Comparison of ENCODE assay signal across 9 mouse cellular contexts in the genomic region with DNA sequence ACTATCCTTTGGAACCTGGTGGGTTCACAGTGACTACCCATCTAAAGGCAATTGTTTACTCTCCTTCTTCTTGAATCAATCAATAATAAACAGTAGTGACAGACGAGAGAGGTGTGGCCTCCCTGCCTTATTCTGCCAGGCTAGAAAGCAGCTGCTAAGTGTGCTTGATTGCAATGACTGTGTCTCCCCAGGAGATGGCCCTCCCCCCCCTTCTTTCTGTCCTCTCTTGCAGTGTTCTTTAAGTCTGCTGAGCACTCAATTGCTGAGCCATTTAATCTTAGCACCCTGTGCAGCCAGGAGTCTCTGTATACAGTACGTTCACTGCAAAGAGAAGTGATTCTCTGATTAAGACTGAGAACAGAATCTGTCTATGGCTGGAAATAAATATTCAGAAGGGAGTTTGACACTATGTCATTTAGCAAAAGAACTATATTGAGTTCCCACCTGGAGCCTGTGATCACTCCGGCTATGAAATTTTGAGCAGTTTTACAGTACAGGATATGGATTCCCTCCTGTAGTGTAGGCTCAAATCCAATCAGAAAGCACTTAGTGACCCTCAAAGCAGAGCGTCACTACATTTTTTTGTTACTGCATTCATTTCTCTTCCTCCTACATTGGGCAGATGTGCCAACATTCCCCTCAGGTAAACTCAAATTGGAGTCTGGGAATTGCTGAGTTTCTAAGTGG. TPM values are rescaled to one million over a fixed set of nuclear protein-coding genes. Genes with fewer than 3 reads are reported as not detected.
A peak's percentile ranks its signal among the peaks of the same experiment; 100 is the strongest.
DNase-seq lines count a peak whose midpoint lies in the region; ATAC-seq and TF ChIP-seq lines count a peak whose summit lies in the region.
"Had no signal": no experiment of that assay in that cellular context is flagged by ENCODE, and none has a peak within 500 bp of the region (broad histone marks: within the 10 kb centered on the region; RNA-seq: fewer than 3 reads in every experiment).

No protein-coding gene starts in this region.

- H3K27ac ChIP-seq in cortical plate, adult 2 months (ENCODE audit: insufficient read depth, low read length), result no peak overlapping the region
- no peak overlapping the region for H3K27ac ChIP-seq in heart, embryonic 12.5 days (ENCODE audit: poor library complexity, severe bottlenecking)
- H3K27ac ChIP-seq: heart, embryonic 15.5 days; liver, embryonic 15.5 days had no signal

- H3K4me2 ChIP-seq in heart, embryonic 12.5 days, result no peak overlapping the region
- H3K4me2 ChIP-seq: heart, embryonic 15.5 days; liver, embryonic 15.5 days had no signal

- no peaks in the 10 kb centered on the region for H3K27me3 ChIP-seq in heart, embryonic 12.5 days (replicated peaks)
- H3K27me3 ChIP-seq: heart, embryonic 15.5 days; liver, embryonic 15.5 days had no signal

- H3K9ac ChIP-seq in heart, embryonic 12.5 days, result no peak overlapping the region
- H3K9ac ChIP-seq: heart, embryonic 15.5 days; liver, embryonic 15.5 days had no signal

- no peaks in the 10 kb centered on the region for H3K36me3 ChIP-seq in heart, embryonic 12.5 days
- H3K36me3 ChIP-seq: heart, embryonic 15.5 days; liver, embryonic 15.5 days had no signal

- peak; percentile 2 for DNase-seq in right cerebral cortex, adult 18-20 months
- no peak for DNase-seq in right cerebral cortex, postnatal 25 days
- DNase-seq in mesoderm, embryonic 11.5 days (ENCODE audit: low read depth, low spot score), result peak; percentile 18
- DNase-seq in thymus, postnatal 14 days, result peak; percentile 49
- no peak for DNase-seq in gastrocnemius, adult 8-10 months (ENCODE audit: low spot score in 2 of 2)

- ATAC-seq in heart, embryonic 12.5 days (ENCODE audit: insufficient number of reproducible peaks, low FRiP score), result no peak

- 68% methylated on average over 4 of the region's 4 CpGs for WGBS in heart, embryonic 12.5 days

- H3K4me3 ChIP-seq in cortical plate, adult 2 months (ENCODE audit: insufficient read depth, low read length), result no peak overlapping the region
- H3K4me3 ChIP-seq in heart, embryonic 12.5 days, result no peak overlapping the region
- H3K4me3 ChIP-seq: heart, embryonic 15.5 days; liver, embryonic 15.5 days had no signal

- H3K9me3 ChIP-seq in heart, embryonic 12.5 days (replicated peaks), result no peaks in the 10 kb centered on the region
- H3K9me3 ChIP-seq: heart, embryonic 15.5 days; liver, embryonic 15.5 days had no signal

- no peaks in the 10 kb centered on the region for H3K4me1 ChIP-seq in cortical plate, adult 2 months (ENCODE audit: control insufficient read depth, insufficient read depth, low read length)
- no peaks in the 10 kb centered on the region for H3K4me1 ChIP-seq in heart, embryonic 12.5 days (replicated peaks)
- H3K4me1 ChIP-seq: heart, embryonic 15.5 days; liver, embryonic 15.5 days had no signal

- no peak for TF ChIP-seq POLR2A in cortical plate, adult 2 months (IDR thresholded peaks at IDR 0.05; ENCODE audit: extremely low read depth, insufficient read depth, low read length)

- peak; percentile 67 for TF ChIP-seq CTCF in cortical plate, adult 2 months (IDR thresholded peaks at IDR 0.05; ENCODE audit: extremely low read depth, insufficient read depth, low read length)

RNA-seq across cellular contexts. Expression of gene Kcnh8, which starts 32.8 kb away (rescaled TPM):
- 0.26 and 0.31 TPM in 2 replicates for polyA plus RNA-seq in cortical plate, adult 2 months (2012; rRNA removed)
- under 1 TPM in 1 of 4 experiments, not detected in 3; 0.07 TPM for total RNA-seq in gastrocnemius, adult 8-10 months (2022)
- polyA plus RNA-seq in heart, embryonic 12.5 days (2016; fragmentation: Nextera tagmentation; extraction: Ambion mirVana), result not detected in 2 replicates
- polyA plus RNA-seq: heart, embryonic 15.5 days; liver, embryonic 15.5 days had no signal

Comparison
In these comparisons a context has a peak if more than half of its experiments do, and no peak if none do; other contexts are left out.
1. DNase-seq: peak in right cerebral cortex, adult 18-20 months (single experiment), mesoderm, embryonic 11.5 days (single experiment) and thymus, postnatal 14 days (single experiment); none in right cerebral cortex, postnatal 25 days (single experiment) and gastrocnemius, adult 8-10 months (0 of 2).